Mouse (Mus musculus): ENCODE measurements around the gene Wfdc15a. TPM values are rescaled to one million over a fixed set of nuclear protein-coding genes. Genes with fewer than 3 reads are reported as not detected.
A peak's percentile ranks its signal among the peaks of the same experiment; 100 is the strongest.

Wfdc15a gene
- polyA plus RNA-seq, 1 experiment from 2014 or later = not detected

- no peak for DNase-seq (ENCODE audit: low spot score)
- Histone ChIP-seq H3K4me3 (no peak overlapping the region), H3K9me3 (no peaks in the 10 kb centered on the region), H3K4me1 (replicated peaks) (peaks cover 23% of the 10 kb centered on the region), H3K27me3 (ENCODE audit: insufficient read depth, poor library complexity, severe bottlenecking) (peaks cover 70% of the 10 kb centered on the region), H3K27ac (no peak overlapping the region), H3K36me3 (no peaks in the 10 kb centered on the region)
- 78% methylated on average over 3 of the region's 3 CpGs for WGBS
Observed at GRCm38 (mm10) chr2:164173394-164173793, 26.5 kb downstream of the Wfdc15a start.

GRCm38 (mm10) chr2:164170902-164171301 lies 29.0 kb downstream of the Wfdc15a start, which contains the start of gene Kcns1:
Gene Kcns1, minus strand, starts transcription at chr2:164171113.
- Histone ChIP-seq H3K36me3 (no peaks in the 10 kb centered on the region), H3K4me1 (replicated peaks) (peaks cover 32% of the 10 kb centered on the region), H3K27ac (no peak within 1 kb of the TSS), H3K9me3 (no peaks in the 10 kb centered on the region), H3K4me3 (peak within 1 kb of the TSS; percentile 52), H3K27me3 (ENCODE audit: insufficient read depth, poor library complexity, severe bottlenecking) (peaks cover 91% of the 10 kb centered on the region)
- DNase-seq (ENCODE audit: low spot score) = peak; percentile 35
- WGBS = under 1% methylated on average over 25 of the region's 29 CpGs

- Histone ChIP-seq H3K4me1 (replicated peaks) (peaks cover 32% of the 10 kb centered on the region), H3K4me3 (peak overlapping the region; percentile 52), H3K36me3 (no peaks in the 10 kb centered on the region), H3K27me3 (ENCODE audit: insufficient read depth, poor library complexity, severe bottlenecking) (peaks cover 97% of the 10 kb centered on the region), H3K9me3 (no peaks in the 10 kb centered on the region), H3K27ac (no peak overlapping the region)
- peak; percentile 19 for DNase-seq (ENCODE audit: low spot score)
- WGBS = 5% methylated on average over 11 of the region's 11 CpGs
Observed at GRCm38 (mm10) chr2:164170326-164170725, 29.6 kb downstream of the Wfdc15a start.

GRCm38 (mm10) chr2:164168571-164168946 lies 31.4 kb downstream of the Wfdc15a start:
- Histone ChIP-seq H3K4me1 (replicated peaks) (peaks cover 32% of the 10 kb centered on the region), H3K9me3 (no peaks in the 10 kb centered on the region), H3K27ac (0 out of 2 replicates have a peak overlapping the region, but pooled peaks have one; percentile 30), H3K27me3 (ENCODE audit: insufficient read depth, poor library complexity, severe bottlenecking) (peaks cover 93% of the 10 kb centered on the region), H3K36me3 (no peaks in the 10 kb centered on the region), H3K4me3 (peak overlapping the region; percentile 45)
- 9% methylated on average over 42 of the region's 42 CpGs for WGBS
- DNase-seq (ENCODE audit: low spot score) = peak; percentile 26

GRCm38 (mm10) chr2:164167752-164168570 lies 32.0 kb downstream of the Wfdc15a start:
- Histone ChIP-seq H3K27me3 (ENCODE audit: insufficient read depth, poor library complexity, severe bottlenecking) (peaks cover 87% of the 10 kb centered on the region), H3K9me3 (no peaks in the 10 kb centered on the region), H3K4me1 (replicated peaks) (peaks cover 32% of the 10 kb centered on the region), H3K36me3 (no peaks in the 10 kb centered on the region), H3K4me3 (peak overlapping the region; percentile 45), H3K27ac (0 out of 2 replicates have a peak overlapping the region, but pooled peaks have one; percentile 30)
- DNase-seq (ENCODE audit: low spot score) = peak; percentile 41
- 11% methylated on average over 90 of the region's 90 CpGs for WGBS

- 93% methylated on average over 5 of the region's 5 CpGs for WGBS
- H3K27me3 ChIP-seq (ENCODE audit: insufficient read depth, poor library complexity, severe bottlenecking) = peaks cover 57% of the 10 kb centered on the region
- no peak overlapping the region for H3K27ac ChIP-seq
- H3K4me3 ChIP-seq = no peak overlapping the region
- no peaks in the 10 kb centered on the region for H3K36me3 ChIP-seq
- DNase-seq (ENCODE audit: low spot score) = no peak
- peaks cover 20% of the 10 kb centered on the region for H3K4me1 ChIP-seq (replicated peaks)
- no peaks in the 10 kb centered on the region for H3K9me3 ChIP-seq
Observed at GRCm38 (mm10) chr2:164164941-164165340, 35.0 kb downstream of the Wfdc15a start.

GRCm38 (mm10) chr2:164161515-164162055 lies 38.3 kb downstream of the Wfdc15a start:
- Histone ChIP-seq H3K27me3 (ENCODE audit: insufficient read depth, poor library complexity, severe bottlenecking) (peaks cover 24% of the 10 kb centered on the region), H3K36me3 (peaks cover 7% of the 10 kb centered on the region; the same call in 1 of the 2 replicates), H3K4me1 (replicated peaks) (peaks cover 6% of the 10 kb centered on the region; the same call in 1 of the 2 replicates), H3K9me3 (no peaks in the 10 kb centered on the region), H3K27ac (no peak overlapping the region), H3K4me3 (no peak overlapping the region)
- WGBS = 83% methylated on average over 11 of the region's 11 CpGs
- no peak for DNase-seq (ENCODE audit: low spot score)

GRCm38 (mm10) chr2:164158838-164159237 lies 41.1 kb downstream of the Wfdc15a start:
- no peaks in the 10 kb centered on the region for H3K9me3 ChIP-seq
- H3K4me1 ChIP-seq (replicated peaks) = peaks cover 6% of the 10 kb centered on the region; the same call in 1 of the 2 replicates
- H3K27me3 ChIP-seq (ENCODE audit: insufficient read depth, poor library complexity, severe bottlenecking) = no peaks in the 10 kb centered on the region
- DNase-seq (ENCODE audit: low spot score) = no peak
- peaks cover 33% of the 10 kb centered on the region for H3K36me3 ChIP-seq
- no peak overlapping the region for H3K27ac ChIP-seq
- 90% methylated on average over 2 of the region's 2 CpGs for WGBS
- H3K4me3 ChIP-seq = no peak overlapping the region

GRCm38 (mm10) chr2:164156158-164156557 lies 43.8 kb downstream of the Wfdc15a start:
- 87% methylated on average over 7 of the region's 7 CpGs for WGBS
- H3K4me1 ChIP-seq (replicated peaks) = no peaks in the 10 kb centered on the region
- no peaks in the 10 kb centered on the region for H3K27me3 ChIP-seq (ENCODE audit: insufficient read depth, poor library complexity, severe bottlenecking)
- no peak overlapping the region for H3K27ac ChIP-seq
- no peaks in the 10 kb centered on the region for H3K9me3 ChIP-seq
- DNase-seq (ENCODE audit: low spot score) = no peak
- no peak overlapping the region for H3K4me3 ChIP-seq
- peaks cover 59% of the 10 kb centered on the region for H3K36me3 ChIP-seq

GRCm38 (mm10) chr2:164154007-164154406 lies 45.9 kb downstream of the Wfdc15a start:
- H3K27ac ChIP-seq = no peak overlapping the region
- H3K9me3 ChIP-seq = no peaks in the 10 kb centered on the region
- 92% methylated on average over 10 of the region's 10 CpGs for WGBS
- no peak overlapping the region for H3K4me3 ChIP-seq
- DNase-seq (ENCODE audit: low spot score) = no peak
- H3K27me3 ChIP-seq (ENCODE audit: insufficient read depth, poor library complexity, severe bottlenecking) = no peaks in the 10 kb centered on the region
- peaks cover 68% of the 10 kb centered on the region for H3K36me3 ChIP-seq
- H3K4me1 ChIP-seq (replicated peaks) = peaks cover 18% of the 10 kb centered on the region

- Histone ChIP-seq H3K9me3 (no peaks in the 10 kb centered on the region), H3K27me3 (ENCODE audit: insufficient read depth, poor library complexity, severe bottlenecking) (no peaks in the 10 kb centered on the region), H3K36me3 (peaks cover 73% of the 10 kb centered on the region), H3K4me1 (replicated peaks) (peaks cover 23% of the 10 kb centered on the region), H3K4me3 (no peak overlapping the region), H3K27ac (no peak overlapping the region)
- DNase-seq (ENCODE audit: low spot score) = no peak
- WGBS = 94% methylated on average over 11 of the region's 11 CpGs
Observed at GRCm38 (mm10) chr2:164152341-164152740, 47.6 kb downstream of the Wfdc15a start.

- Histone ChIP-seq H3K4me3 (no peak overlapping the region), H3K27me3 (ENCODE audit: insufficient read depth, poor library complexity, severe bottlenecking) (no peaks in the 10 kb centered on the region), H3K9me3 (no peaks in the 10 kb centered on the region), H3K36me3 (peaks cover 61% of the 10 kb centered on the region), H3K4me1 (replicated peaks) (peaks cover 23% of the 10 kb centered on the region), H3K27ac (peak overlapping the region; percentile 45; the same call in 1 of the 2 replicates)
- DNase-seq (ENCODE audit: low spot score) = peak; percentile 14
- 41% methylated on average over 14 of the region's 14 CpGs for WGBS
Observed at GRCm38 (mm10) chr2:164150086-164150760, 49.7 kb downstream of the Wfdc15a start.

Measured in hindbrain, embryonic 10.5 days (tissue).